Mouse (Mus musculus): ENCODE data around the gene Lrrn2. TPM values are rescaled to one million over a fixed set of nuclear protein-coding genes. Genes with fewer than 3 reads are reported as not detected.

Gene Lrrn2
- polyA plus RNA-seq, 1 experiment: 0.17 TPM

DNA sequence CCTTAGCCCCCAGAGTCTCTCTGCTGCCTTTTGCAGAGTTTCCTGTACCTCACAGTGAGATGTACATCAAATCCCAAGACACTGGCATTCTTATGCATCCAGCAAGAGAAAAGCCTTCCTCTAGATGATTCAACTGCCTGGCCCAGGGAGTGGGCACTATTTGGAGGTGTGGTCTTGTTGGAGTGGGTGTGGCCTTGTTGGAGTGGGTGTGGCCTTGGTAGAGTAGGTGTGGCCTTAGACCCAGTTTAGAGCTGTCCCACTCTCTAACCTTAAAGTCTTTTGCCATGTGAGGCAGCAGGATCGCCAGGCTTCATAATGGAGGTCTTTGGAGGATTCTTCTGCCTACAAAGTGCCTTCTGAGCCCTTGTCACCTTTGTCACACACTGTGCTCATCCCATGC, 29.9 kb downstream of the Lrrn2 start:
- Histone ChIP-seq H3K36me3 (ENCODE audit: control insufficient read depth, insufficient read depth) (no peaks in the 10 kb centered on the region), H3K4me3 (no peak overlapping the region), H3K4me2 (ENCODE audit: low read depth) (no peak overlapping the region), H3K79me2 (ENCODE audit: control insufficient read depth, insufficient read depth) (no peaks in the 10 kb centered on the region), H3ac (ENCODE audit: control insufficient read depth, insufficient read length) (no peak overlapping the region), H3K27me3 (ENCODE audit: control insufficient read depth, insufficient read depth, insufficient read length) (peaks cover 4% of the 10 kb centered on the region)
- no peak for TF ChIP-seq POLR2A (IDR thresholded peaks at IDR 0.05; ENCODE audit: insufficient read length, low read depth)
- no peak for TF ChIP-seq TCF12 (IDR thresholded peaks at IDR 0.05; ENCODE audit: insufficient read depth, poor library complexity, severe bottlenecking)
- no peak for TF ChIP-seq CEBPB (IDR thresholded peaks at IDR 0.05; ENCODE audit: insufficient read depth, poor library complexity, severe bottlenecking)
- no peak for TF ChIP-seq MAX (IDR thresholded peaks at IDR 0.05; ENCODE audit: low read depth)
- no peak for TF ChIP-seq TCF3 (IDR thresholded peaks at IDR 0.05; ENCODE audit: insufficient read length, low read depth)
- no peak for TF ChIP-seq MYOG (IDR thresholded peaks at IDR 0.05; ENCODE audit: control insufficient read depth in 1 of 3, insufficient read depth in 1 of 3, insufficient read length in 2 of 3, low read depth in 2 of 3)
- TF ChIP-seq USF1 (IDR thresholded peaks at IDR 0.05; ENCODE audit: low read depth): no peak
- no peak for TF ChIP-seq MYOD1 (IDR thresholded peaks at IDR 0.05; ENCODE audit: control insufficient read depth in 1 of 3, insufficient read length in 2 of 3, low read depth in 2 of 3)
- TF ChIP-seq E2F4 (IDR thresholded peaks at IDR 0.05; ENCODE audit: insufficient read depth): no peak
- no peak for TF ChIP-seq POLR2AphosphoS2 (IDR thresholded peaks at IDR 0.05; ENCODE audit: insufficient read length, low read depth)
- TF ChIP-seq REST (IDR thresholded peaks at IDR 0.05; ENCODE audit: insufficient read depth, insufficient read length): no peak
- no peak for TF ChIP-seq SRF (IDR thresholded peaks at IDR 0.05; ENCODE audit: control insufficient read depth, insufficient read length, low read depth)

GRCm38 (mm10) chr1:132910414-132911041, 30.5 kb downstream of the Lrrn2 start:
- no peaks in the 10 kb centered on the region for H3K79me2 ChIP-seq (ENCODE audit: control insufficient read depth, insufficient read depth)
- H3ac ChIP-seq (ENCODE audit: control insufficient read depth, insufficient read length): no peak overlapping the region
- no peak for TF ChIP-seq TCF12 (IDR thresholded peaks at IDR 0.05; ENCODE audit: insufficient read depth, poor library complexity, severe bottlenecking)
- no peak for TF ChIP-seq MAX (IDR thresholded peaks at IDR 0.05; ENCODE audit: low read depth)
- no peak for TF ChIP-seq USF1 (IDR thresholded peaks at IDR 0.05; ENCODE audit: low read depth)
- TF ChIP-seq MYOD1 (IDR thresholded peaks at IDR 0.05; ENCODE audit: control insufficient read depth in 1 of 3, insufficient read length in 2 of 3, low read depth in 2 of 3): no peak
- TF ChIP-seq POLR2AphosphoS2 (IDR thresholded peaks at IDR 0.05; ENCODE audit: insufficient read length, low read depth): no peak
- TF ChIP-seq MYOG (IDR thresholded peaks at IDR 0.05; ENCODE audit: control insufficient read depth in 1 of 3, insufficient read depth in 1 of 3, insufficient read length in 2 of 3, low read depth in 2 of 3): no peak
- no peak for TF ChIP-seq REST (IDR thresholded peaks at IDR 0.05; ENCODE audit: insufficient read depth, insufficient read length)
- TF ChIP-seq E2F4 (IDR thresholded peaks at IDR 0.05; ENCODE audit: insufficient read depth): no peak
- no peak for TF ChIP-seq SRF (IDR thresholded peaks at IDR 0.05; ENCODE audit: control insufficient read depth, insufficient read length, low read depth)

DNA sequence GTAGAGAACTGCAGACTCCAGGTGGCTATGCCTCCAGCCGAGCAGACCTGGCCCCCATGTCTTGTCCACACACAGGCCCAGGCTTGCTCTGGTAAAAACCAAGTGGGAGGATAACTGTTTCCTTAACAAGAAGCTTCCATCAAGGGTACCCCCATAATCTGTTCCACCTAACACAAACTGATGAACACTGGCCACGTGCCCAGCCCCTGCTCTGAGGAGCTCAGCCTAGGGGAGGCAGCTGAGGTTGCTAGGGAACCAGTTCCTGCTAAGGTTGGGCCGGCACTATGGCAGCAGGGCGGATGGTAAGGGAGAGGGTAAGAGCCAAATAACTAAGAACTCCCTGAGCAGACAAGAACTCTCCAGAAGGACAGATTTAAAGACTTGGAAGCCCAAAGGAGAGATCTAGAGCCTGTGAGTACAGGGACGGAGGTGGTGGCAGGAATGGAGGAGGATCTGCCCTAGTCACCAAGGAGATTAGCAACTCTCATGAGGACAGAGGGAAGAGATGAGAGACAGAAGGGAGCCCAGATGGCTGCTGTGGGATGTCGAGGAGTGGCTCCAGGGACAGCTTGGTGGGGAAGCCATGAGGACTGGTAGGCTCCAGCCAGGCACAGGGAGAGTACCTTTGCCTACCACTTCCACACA, 35.9 kb downstream of the Lrrn2 start:
- Histone ChIP-seq H3ac (ENCODE audit: control insufficient read depth, insufficient read length) (no peak overlapping the region), H3K4me3 (no peak overlapping the region), H3K27me3 (ENCODE audit: control insufficient read depth, insufficient read depth, insufficient read length) (no peaks in the 10 kb centered on the region), H3K79me2 (ENCODE audit: control insufficient read depth, insufficient read depth) (no peaks in the 10 kb centered on the region), H3K4me2 (ENCODE audit: low read depth) (no peak overlapping the region), H3K36me3 (ENCODE audit: control insufficient read depth, insufficient read depth) (no peaks in the 10 kb centered on the region)
- no peak for TF ChIP-seq CEBPB (IDR thresholded peaks at IDR 0.05; ENCODE audit: insufficient read depth, poor library complexity, severe bottlenecking)
- no peak for TF ChIP-seq REST (IDR thresholded peaks at IDR 0.05; ENCODE audit: insufficient read depth, insufficient read length)
- no peak for TF ChIP-seq TCF12 (IDR thresholded peaks at IDR 0.05; ENCODE audit: insufficient read depth, poor library complexity, severe bottlenecking)

More at GRCm38 (mm10) chr1:132910414-132911041, 30.5 kb downstream of the Lrrn2 start:
- no peak overlapping the region for H3K4me2 ChIP-seq (ENCODE audit: low read depth)
- no peak overlapping the region for H3K4me3 ChIP-seq
- H3K36me3 ChIP-seq (ENCODE audit: control insufficient read depth, insufficient read depth): no peaks in the 10 kb centered on the region
- peaks cover 4% of the 10 kb centered on the region for H3K27me3 ChIP-seq (ENCODE audit: control insufficient read depth, insufficient read depth, insufficient read length)

GRCm38 (mm10) chr1:132917554-132917953, 37.5 kb downstream of the Lrrn2 start:
- TF ChIP-seq TCF12 (IDR thresholded peaks at IDR 0.05; ENCODE audit: insufficient read depth, poor library complexity, severe bottlenecking): no peak
- no peak for TF ChIP-seq REST (IDR thresholded peaks at IDR 0.05; ENCODE audit: insufficient read depth, insufficient read length)
- no peak for TF ChIP-seq MAX (IDR thresholded peaks at IDR 0.05; ENCODE audit: low read depth)
- TF ChIP-seq USF1 (IDR thresholded peaks at IDR 0.05; ENCODE audit: low read depth): no peak
- no peak for TF ChIP-seq MYOG (IDR thresholded peaks at IDR 0.05; ENCODE audit: control insufficient read depth in 1 of 3, insufficient read depth in 1 of 3, insufficient read length in 2 of 3, low read depth in 2 of 3)
- no peak for TF ChIP-seq TCF3 (IDR thresholded peaks at IDR 0.05; ENCODE audit: insufficient read length, low read depth)
- TF ChIP-seq MYOD1 (IDR thresholded peaks at IDR 0.05; ENCODE audit: control insufficient read depth in 1 of 3, insufficient read length in 2 of 3, low read depth in 2 of 3): no peak
- TF ChIP-seq SRF (IDR thresholded peaks at IDR 0.05; ENCODE audit: control insufficient read depth, insufficient read length, low read depth): no peak
- TF ChIP-seq CEBPB (IDR thresholded peaks at IDR 0.05; ENCODE audit: insufficient read depth, poor library complexity, severe bottlenecking): no peak
- no peak for TF ChIP-seq POLR2AphosphoS2 (IDR thresholded peaks at IDR 0.05; ENCODE audit: insufficient read length, low read depth)
- no peak for TF ChIP-seq E2F4 (IDR thresholded peaks at IDR 0.05; ENCODE audit: insufficient read depth)
- no peak for TF ChIP-seq POLR2A (IDR thresholded peaks at IDR 0.05; ENCODE audit: insufficient read length, low read depth)
- Histone ChIP-seq H3K4me3 (no peak overlapping the region), H3K27me3 (ENCODE audit: control insufficient read depth, insufficient read depth, insufficient read length) (peaks cover 4% of the 10 kb centered on the region), H3ac (ENCODE audit: control insufficient read depth, insufficient read length) (no peak overlapping the region), H3K79me2 (ENCODE audit: control insufficient read depth, insufficient read depth) (no peaks in the 10 kb centered on the region), H3K36me3 (ENCODE audit: control insufficient read depth, insufficient read depth) (no peaks in the 10 kb centered on the region), H3K4me2 (ENCODE audit: low read depth) (no peak overlapping the region)

All from myocyte (in vitro differentiated cells).